Mouse (Mus musculus) olfactory bulb, adult 2 months (tissue): ENCODE measurements around the gene Neurl2. TPM values are rescaled to one million over a fixed set of nuclear protein-coding genes. Genes with fewer than 3 reads are reported as not detected.

Experiments
- H3K27ac ChIP-seq: fragments of 200-500 bp; 2 replicates; pipeline ENCODE4 v1.5.1; 2012; ENCODE audit warnings: low read depth, low read length; ENCODE audit not compliant: insufficient read depth
- H3K4me1 ChIP-seq: fragments of 200-500 bp; 2 replicates; pipeline ENCODE4 v1.6.1; 2012; ENCODE audit warnings: low read length; ENCODE audit not compliant: control insufficient read depth, insufficient read depth
- H3K4me3 ChIP-seq: fragments of 200-500 bp; 2 replicates; pipeline ENCODE4 v1.5.1; 2012; ENCODE audit warnings: mild to moderate bottlenecking, low read depth, low read length, moderate library complexity; ENCODE audit not compliant: insufficient read depth
- CTCF ChIP-seq: fragments of 200-500 bp; IDR thresholded peaks from 2 replicates; pipeline ENCODE4 v1.5.1; 2012; ENCODE audit warnings: low read depth, mild to moderate bottlenecking, low read length, moderate library complexity; ENCODE audit not compliant: insufficient read depth
- POLR2A ChIP-seq: fragments of 200-500 bp; IDR thresholded peaks from 2 replicates; pipeline ENCODE4 v1.6.1; 2012; ENCODE audit warnings: mild to moderate bottlenecking, low read depth, low read length, moderate library complexity; ENCODE audit not compliant: insufficient read depth
- WGBS: fragments of 180-500 bp; shearing (Covaris S2); methylation state at CpG from one replicate; pipeline ENCODE4 v1.1.7; 2018; 5-methylcytosine and 5-hydroxymethylcytosine counted together
- polyA plus RNA-seq: library from polyadenylated mRNA; stranded (reverse); fragments of >200 nt; gene quantifications from 2 replicates; pipeline ENCODE4 v1.2.4, GENCODE M21; 2012; ENCODE audit warnings: low replicate concordance; ENCODE audit not compliant: missing spikeins, insufficient read depth, insufficient read length

Gene Neurl2
- polyA plus RNA-seq, 1 experiment, result not detected

- under 1% methylated on average over 88 of the region's 89 CpGs for WGBS
- TF ChIP-seq POLR2A (no peak), CTCF (0 out of 2 replicates have a peak, but pooled peaks have one; percentile 39)
- H3K4me1 ChIP-seq, result peaks cover 16% of the 10 kb centered on the region
- peak within 1 kb of the TSS; percentile 72 for H3K4me3 ChIP-seq
- H3K27ac ChIP-seq, result peak within 1 kb of the TSS; percentile 58
Measured at GRCm38 (mm10) chr2:164785481-164786387, 47.5 kb downstream of the Neurl2 start, which contains the start of gene Snx21. Gene Snx21, plus strand, starts transcription at chr2:164785823.

- H3K4me1 ChIP-seq, result peaks cover 16% of the 10 kb centered on the region
- TF ChIP-seq CTCF (no peak), POLR2A (no peak)
- no peak overlapping the region; the same call in 1 of the 2 replicates for H3K27ac ChIP-seq
- peak overlapping the region; percentile 72 for H3K4me3 ChIP-seq
- WGBS, result 3% methylated on average over 7 of the region's 7 CpGs
Measured at GRCm38 (mm10) chr2:164784869-164785420, 48.3 kb downstream of the Neurl2 start.

- Histone ChIP-seq H3K4me3 (no peak overlapping the region), H3K27ac (no peak overlapping the region), H3K4me1 (peaks cover 17% of the 10 kb centered on the region)
- no peak for TF ChIP-seq POLR2A
- TF ChIP-seq CTCF, result no peak
- WGBS, result 81% methylated on average over 7 of the region's 7 CpGs
Measured at GRCm38 (mm10) chr2:164783926-164784581, 49.2 kb downstream of the Neurl2 start.

- 78% methylated on average over 4 of the region's 4 CpGs for WGBS
- TF ChIP-seq POLR2A (no peak), CTCF (no peak)
- no peak overlapping the region for H3K27ac ChIP-seq
Measured at GRCm38 (mm10) chr2:164781876-164782275, 51.4 kb downstream of the Neurl2 start.

More at GRCm38 (mm10) chr2:164781876-164782275, 51.4 kb downstream of the Neurl2 start:
- Histone ChIP-seq H3K4me3 (no peak overlapping the region), H3K4me1 (peaks cover 8% of the 10 kb centered on the region)

Other genes with a start within 250 kb of the Neurl2 start
- gene Wfdc6a, start 248.0 kb downstream of the Neurl2 start, polyA plus RNA-seq, result not detected in 2 replicates
- not detected in 2 replicates for gene Eppin, start 239.9 kb downstream of the Neurl2 start, polyA plus RNA-seq
- not detected in 2 replicates for gene Wfdc6b, start 219.9 kb downstream of the Neurl2 start, polyA plus RNA-seq
- gene Wfdc8, start 219.8 kb downstream of the Neurl2 start, polyA plus RNA-seq, result not detected in 2 replicates
- not detected in 2 replicates for gene Wfdc16, start 194.7 kb downstream of the Neurl2 start, polyA plus RNA-seq
- gene Wfdc10, start 177.4 kb downstream of the Neurl2 start, polyA plus RNA-seq, result not detected in 2 replicates
- not detected in 2 replicates for gene Wfdc9, start 176.9 kb downstream of the Neurl2 start, polyA plus RNA-seq
- not detected in 2 replicates for gene Wfdc11, start 159.4 kb downstream of the Neurl2 start, polyA plus RNA-seq
- not detected in 2 replicates for gene Wfdc13, start 148.3 kb downstream of the Neurl2 start, polyA plus RNA-seq
- gene Spint4, start 135.0 kb downstream of the Neurl2 start, polyA plus RNA-seq, result not detected in 2 replicates
- not detected in 2 replicates for gene Spint5, start 118.2 kb downstream of the Neurl2 start, polyA plus RNA-seq
- not detected in 2 replicates for gene Wfdc3, start 87.5 kb downstream of the Neurl2 start, polyA plus RNA-seq
- gene Dnttip1, start 87.5 kb downstream of the Neurl2 start, polyA plus RNA-seq, result not detected in 2 replicates
- gene Ube2c, start 63.6 kb downstream of the Neurl2 start, polyA plus RNA-seq, result not detected in 2 replicates
- gene Tnnc2, start 53.5 kb downstream of the Neurl2 start, polyA plus RNA-seq, result not detected in 2 replicates
- gene Snx21, start 47.6 kb downstream of the Neurl2 start, polyA plus RNA-seq, result not detected in 2 replicates
- not detected in 2 replicates for gene Acot8, start 28.6 kb downstream of the Neurl2 start, polyA plus RNA-seq
- not detected in 2 replicates for gene Zswim3, start 28.4 kb downstream of the Neurl2 start, polyA plus RNA-seq
- not detected in 2 replicates for gene Zswim1, start 10.8 kb downstream of the Neurl2 start, polyA plus RNA-seq
- gene Spata25, start 4.9 kb downstream of the Neurl2 start, polyA plus RNA-seq, result not detected in 2 replicates
- not detected in 2 replicates for gene Ctsa, start 583 bp downstream of the Neurl2 start, polyA plus RNA-seq
- not detected in 2 replicates for gene Pltp, start 24.3 kb upstream of the Neurl2 start, polyA plus RNA-seq
- gene Pcif1, start 45.8 kb upstream of the Neurl2 start, polyA plus RNA-seq, result not detected in 2 replicates
- not detected in 2 replicates for gene Zfp335, start 78.3 kb upstream of the Neurl2 start, polyA plus RNA-seq
- not detected in 2 replicates for gene Mmp9, start 107.3 kb upstream of the Neurl2 start, polyA plus RNA-seq
- gene Slc12a5, start 127.3 kb upstream of the Neurl2 start, polyA plus RNA-seq, result not detected in 2 replicates
- gene Ncoa5, start 201.4 kb upstream of the Neurl2 start, polyA plus RNA-seq, result not detected in 2 replicates
- gene Cd40, start 222.2 kb upstream of the Neurl2 start, polyA plus RNA-seq, result not detected in 2 replicates